Mouse (Mus musculus) frontal cortex, postnatal 25 days (tissue): ENCODE results near the gene Gm28035.

ENCODE experiments used
- DNase-seq, 2 experiments: peaks; one replicate each; pipeline ENCODE4 v3.0.0; 2022; ENCODE audit warnings: low spot score in 2 of 2

Gm28035 gene

DNA sequence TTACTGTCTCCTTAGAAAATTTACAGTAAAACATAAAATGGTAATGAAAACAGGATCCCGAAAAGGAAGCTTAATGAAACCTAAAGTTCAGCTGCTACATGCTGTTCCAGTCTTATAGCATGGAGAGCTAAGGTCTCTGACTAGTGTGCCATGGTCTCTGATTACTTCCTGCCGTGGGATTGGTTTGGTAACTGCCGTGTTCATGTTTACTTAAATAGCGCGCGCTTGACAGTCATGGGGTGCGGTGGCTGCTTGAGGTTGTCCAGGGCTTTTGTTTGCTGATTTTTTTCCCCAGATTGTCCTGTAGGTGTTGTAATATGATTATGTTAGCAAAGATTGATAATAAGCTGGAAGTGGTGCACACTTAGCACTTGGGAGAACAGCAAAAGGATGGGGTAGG, 65.7 kb downstream of the Gm28035 start:
- DNase-seq, result no peak

- DNase-seq, result no peak
Observed at GRCm38 (mm10) chr2:30309351-30309750, 69.0 kb downstream of the Gm28035 start.

DNA sequence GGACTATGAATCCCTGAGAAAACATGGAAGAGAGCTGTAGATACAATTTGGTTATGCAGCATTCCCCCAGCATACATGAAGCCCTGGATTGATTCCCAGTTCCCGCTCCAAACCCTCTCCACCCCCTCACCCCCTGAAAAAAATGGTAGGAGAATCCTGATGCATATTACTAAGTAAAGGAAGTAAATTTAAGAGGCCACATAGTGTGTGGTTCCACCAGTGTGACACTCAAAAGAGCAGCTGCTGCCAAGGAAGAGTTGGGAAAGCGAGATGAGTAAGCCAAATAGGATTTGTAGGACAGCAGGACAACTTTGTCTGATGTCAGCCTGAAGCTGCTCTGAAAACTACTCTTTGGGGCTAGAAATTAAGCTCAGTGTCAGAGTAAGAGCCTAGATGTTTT, 71.1 kb downstream of the Gm28035 start:
- no peak for DNase-seq

GRCm38 (mm10) chr2:30316136-30316535, 75.8 kb downstream of the Gm28035 start:
- no peak for DNase-seq

GRCm38 (mm10) chr2:30316955-30317354, 76.6 kb downstream of the Gm28035 start:
- no peak for DNase-seq

- DNase-seq, result no peak
Observed at GRCm38 (mm10) chr2:30319260-30319659, 78.9 kb downstream of the Gm28035 start.

DNA sequence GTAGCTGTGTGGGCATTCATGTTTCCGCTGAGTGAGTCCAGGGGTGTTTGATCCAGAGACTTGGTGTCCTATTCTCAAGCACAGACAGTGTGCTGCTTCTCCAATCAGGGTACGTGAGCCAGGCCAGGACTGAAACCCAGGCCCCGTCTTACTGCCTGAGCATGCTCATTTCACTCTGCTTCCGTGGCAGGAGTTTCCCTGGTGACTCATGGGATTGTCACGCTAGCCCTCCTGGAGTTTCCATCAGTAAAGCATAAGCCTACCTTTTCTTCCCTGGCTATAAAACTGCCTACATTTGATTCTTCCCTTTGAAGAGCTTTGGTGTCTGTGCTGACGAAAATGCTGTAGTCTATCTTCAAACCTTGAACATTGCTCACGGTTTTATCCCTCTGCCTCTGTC, 82.7 kb downstream of the Gm28035 start:
- DNase-seq, result no peak

- DNase-seq, result no peak
Observed at GRCm38 (mm10) chr2:30325296-30325695, 84.9 kb downstream of the Gm28035 start.

GRCm38 (mm10) chr2:30327276-30327675, 86.9 kb downstream of the Gm28035 start:
- no peak for DNase-seq

- DNase-seq, result no peak
Observed at GRCm38 (mm10) chr2:30328791-30329190, 88.4 kb downstream of the Gm28035 start.
